Mouse (Mus musculus): ENCODE measurements around the gene Nle1. TPM values are rescaled to one million over a fixed set of nuclear protein-coding genes. Genes with fewer than 3 reads are reported as not detected.

Nle1 gene
- 81.4 and 85.8 TPM in 2 replicates for polyA plus RNA-seq (2012; rRNA removed)

- Histone ChIP-seq H3K27ac (ENCODE audit: control insufficient read depth, insufficient read depth, low read length) (no peak within 1 kb of the TSS), H3K27me3 (ENCODE audit: control insufficient read depth, insufficient read depth, low read length) (no peaks in the 10 kb centered on the region), H3K36me3 (ENCODE audit: control insufficient read depth, insufficient read depth, low read length) (peaks cover 9% of the 10 kb centered on the region), H3K4me1 (replicated peaks; ENCODE audit: control insufficient read depth, insufficient read depth, low read length) (peaks cover 10% of the 10 kb centered on the region), H3K4me3 (ENCODE audit: control insufficient read depth, insufficient read depth, low read length) (peak within 1 kb of the TSS; percentile 89)
- WGBS, result 2% methylated on average over 73 of the region's 73 CpGs
- no peak for TF ChIP-seq POLR2A (IDR thresholded peaks at IDR 0.05; ENCODE audit: control insufficient read depth, extremely low read depth, insufficient read depth, low read length, poor library complexity)
- TF ChIP-seq CTCF (IDR thresholded peaks at IDR 0.05; ENCODE audit: borderline replicate concordance, control insufficient read depth, extremely low read depth, insufficient read depth, low read length, poor library complexity), result peak; percentile 96
- peak; percentile 95 for DNase-seq
Observed at GRCm38 (mm10) chr11:82907651-82908607, at the start of gene Nle1. Gene Nle1 (minus strand): TSS chr11:82908411.

- Histone ChIP-seq H3K36me3 (ENCODE audit: control insufficient read depth, insufficient read depth, low read length) (no peaks in the 10 kb centered on the region), H3K27ac (ENCODE audit: control insufficient read depth, insufficient read depth, low read length) (no peak overlapping the region), H3K4me3 (ENCODE audit: control insufficient read depth, insufficient read depth, low read length) (no peak overlapping the region), H3K4me1 (replicated peaks; ENCODE audit: control insufficient read depth, insufficient read depth, low read length) (peaks cover 22% of the 10 kb centered on the region), H3K27me3 (ENCODE audit: control insufficient read depth, insufficient read depth, low read length) (no peaks in the 10 kb centered on the region)
- TF ChIP-seq POLR2A (IDR thresholded peaks at IDR 0.05; ENCODE audit: control insufficient read depth, extremely low read depth, insufficient read depth, low read length, poor library complexity), result no peak
- no peak for TF ChIP-seq CTCF (IDR thresholded peaks at IDR 0.05; ENCODE audit: borderline replicate concordance, control insufficient read depth, extremely low read depth, insufficient read depth, low read length, poor library complexity)
- DNase-seq, result no peak
- WGBS, result 86% methylated on average over 10 of the region's 10 CpGs
Observed at GRCm38 (mm10) chr11:82956925-82957324, 48.7 kb upstream of the Nle1 start.

GRCm38 (mm10) chr11:82954631-82955030, 46.4 kb upstream of the Nle1 start:
- H3K27me3 ChIP-seq (ENCODE audit: control insufficient read depth, insufficient read depth, low read length), result no peaks in the 10 kb centered on the region
- DNase-seq, result no peak
- WGBS, result 63% methylated on average over 6 of the region's 6 CpGs

GRCm38 (mm10) chr11:82952612-82953542, 44.7 kb upstream of the Nle1 start:
- peak overlapping the region; percentile 90 for H3K27ac ChIP-seq (ENCODE audit: control insufficient read depth, insufficient read depth, low read length)
- TF ChIP-seq POLR2A (IDR thresholded peaks at IDR 0.05; ENCODE audit: control insufficient read depth, extremely low read depth, insufficient read depth, low read length, poor library complexity) (no peak), CTCF (IDR thresholded peaks at IDR 0.05; ENCODE audit: borderline replicate concordance, control insufficient read depth, extremely low read depth, insufficient read depth, low read length, poor library complexity) (no peak)
- peak overlapping the region; percentile 57 for H3K4me3 ChIP-seq (ENCODE audit: control insufficient read depth, insufficient read depth, low read length)
- H3K27me3 ChIP-seq (ENCODE audit: control insufficient read depth, insufficient read depth, low read length), result no peaks in the 10 kb centered on the region
- H3K36me3 ChIP-seq (ENCODE audit: control insufficient read depth, insufficient read depth, low read length), result no peaks in the 10 kb centered on the region
- 13% methylated on average over 9 of the region's 9 CpGs for WGBS
- peak; percentile 67 for DNase-seq
- peaks cover 34% of the 10 kb centered on the region for H3K4me1 ChIP-seq (replicated peaks; ENCODE audit: control insufficient read depth, insufficient read depth, low read length)

More at GRCm38 (mm10) chr11:82954631-82955030, 46.4 kb upstream of the Nle1 start:
- Histone ChIP-seq H3K36me3 (ENCODE audit: control insufficient read depth, insufficient read depth, low read length) (no peaks in the 10 kb centered on the region), H3K4me3 (ENCODE audit: control insufficient read depth, insufficient read depth, low read length) (no peak overlapping the region), H3K4me1 (replicated peaks; ENCODE audit: control insufficient read depth, insufficient read depth, low read length) (peaks cover 23% of the 10 kb centered on the region), H3K27ac (ENCODE audit: control insufficient read depth, insufficient read depth, low read length) (no peak overlapping the region)
- TF ChIP-seq POLR2A (IDR thresholded peaks at IDR 0.05; ENCODE audit: control insufficient read depth, extremely low read depth, insufficient read depth, low read length, poor library complexity) (no peak), CTCF (IDR thresholded peaks at IDR 0.05; ENCODE audit: borderline replicate concordance, control insufficient read depth, extremely low read depth, insufficient read depth, low read length, poor library complexity) (no peak)

GRCm38 (mm10) chr11:82951865-82952611, 43.8 kb upstream of the Nle1 start:
- 1% methylated on average over 28 of the region's 28 CpGs for WGBS
- H3K36me3 ChIP-seq (ENCODE audit: control insufficient read depth, insufficient read depth, low read length), result no peaks in the 10 kb centered on the region
- H3K4me3 ChIP-seq (ENCODE audit: control insufficient read depth, insufficient read depth, low read length), result peak overlapping the region; percentile 57
- H3K27me3 ChIP-seq (ENCODE audit: control insufficient read depth, insufficient read depth, low read length), result no peaks in the 10 kb centered on the region
- peak overlapping the region; percentile 90 for H3K27ac ChIP-seq (ENCODE audit: control insufficient read depth, insufficient read depth, low read length)
- peak; percentile 49 for DNase-seq
- H3K4me1 ChIP-seq (replicated peaks; ENCODE audit: control insufficient read depth, insufficient read depth, low read length), result peaks cover 41% of the 10 kb centered on the region
- TF ChIP-seq POLR2A (IDR thresholded peaks at IDR 0.05; ENCODE audit: control insufficient read depth, extremely low read depth, insufficient read depth, low read length, poor library complexity) (no peak), CTCF (IDR thresholded peaks at IDR 0.05; ENCODE audit: borderline replicate concordance, control insufficient read depth, extremely low read depth, insufficient read depth, low read length, poor library complexity) (no peak)
